In genomic region chr7:67549073-67549561, GRCm38 (mm10) we compare ENCODE assay signal across 8 mouse cellular contexts.
A peak's percentile ranks its signal among the peaks of the same experiment; 100 is the strongest.
DNase-seq lines count a peak whose midpoint lies in the region; ATAC-seq and TF ChIP-seq lines count a peak whose summit lies in the region.

No protein-coding gene starts in this region.

- H3K79me3 ChIP-seq in C2C12 (ENCODE audit: low read depth): no peaks in the 10 kb centered on the region

- H3K9me3 ChIP-seq in forebrain, embryonic 12.5 days: no peaks in the 10 kb centered on the region
- no peaks in the 10 kb centered on the region for H3K9me3 ChIP-seq in heart, embryonic 15.5 days (replicated peaks)
- H3K9me3 ChIP-seq in liver, postnatal 0 days (ENCODE audit: low read length): no peaks in the 10 kb centered on the region
- H3K9me3 ChIP-seq in neural tube, embryonic 14.5 days (ENCODE audit: control insufficient read depth, low read length): no peaks in the 10 kb centered on the region

- no peak overlapping the region for H3K9ac ChIP-seq in forebrain, embryonic 12.5 days
- H3K9ac ChIP-seq in heart, embryonic 15.5 days: no peak overlapping the region
- no peak overlapping the region for H3K9ac ChIP-seq in liver, postnatal 0 days (replicated peaks)
- H3K9ac ChIP-seq in neural tube, embryonic 14.5 days (replicated peaks; ENCODE audit: low read depth, low read length): no peak overlapping the region

- no peak overlapping the region for H3K27ac ChIP-seq in forebrain, embryonic 12.5 days
- H3K27ac ChIP-seq in heart, embryonic 15.5 days: peak overlapping the region; percentile 41
- no peak overlapping the region for H3K27ac ChIP-seq in liver, postnatal 0 days (ENCODE audit: low read depth)
- H3K27ac ChIP-seq in neural tube, embryonic 14.5 days (ENCODE audit: low read depth, low read length): no peak overlapping the region

- no peak overlapping the region for H3K4me2 ChIP-seq in forebrain, embryonic 12.5 days
- H3K4me2 ChIP-seq in heart, embryonic 15.5 days: no peak overlapping the region
- no peak overlapping the region for H3K4me2 ChIP-seq in liver, postnatal 0 days (ENCODE audit: low read depth, low read length)
- H3K4me2 ChIP-seq in neural tube, embryonic 14.5 days (ENCODE audit: low read depth, low read length): no peak overlapping the region

- no peaks in the 10 kb centered on the region for H3K27me3 ChIP-seq in C2C12 (ENCODE audit: control insufficient read depth, insufficient read depth, insufficient read length)
- H3K27me3 ChIP-seq in forebrain, embryonic 12.5 days: no peaks in the 10 kb centered on the region
- H3K27me3 ChIP-seq in heart, embryonic 15.5 days: no peaks in the 10 kb centered on the region
- H3K27me3 ChIP-seq in liver, postnatal 0 days (ENCODE audit: insufficient read depth, low read length): no peaks in the 10 kb centered on the region
- H3K27me3 ChIP-seq in neural tube, embryonic 14.5 days (ENCODE audit: control insufficient read depth, insufficient read depth, low read length): no peaks in the 10 kb centered on the region

- H3K4me1 ChIP-seq in forebrain, embryonic 12.5 days: no peaks in the 10 kb centered on the region; the same call in 1 of the 2 replicates
- peaks cover 23% of the 10 kb centered on the region for H3K4me1 ChIP-seq in heart, embryonic 15.5 days (replicated peaks)
- no peaks in the 10 kb centered on the region for H3K4me1 ChIP-seq in liver, postnatal 0 days (ENCODE audit: insufficient read depth)
- no peaks in the 10 kb centered on the region for H3K4me1 ChIP-seq in neural tube, embryonic 14.5 days (ENCODE audit: control insufficient read depth, insufficient read depth, low read length)

- no peak overlapping the region for H3K4me3 ChIP-seq in C2C12 (ENCODE audit: insufficient read depth, poor library complexity, severe bottlenecking)
- H3K4me3 ChIP-seq in forebrain, embryonic 12.5 days (replicated peaks): no peak overlapping the region
- no peak overlapping the region for H3K4me3 ChIP-seq in heart, embryonic 15.5 days
- no peak overlapping the region for H3K4me3 ChIP-seq in liver, postnatal 0 days (ENCODE audit: low read depth, low read length)
- H3K4me3 ChIP-seq in neural tube, embryonic 14.5 days (ENCODE audit: low read depth, low read length): no peak overlapping the region

- TF ChIP-seq EP300 in liver, postnatal 0 days (IDR thresholded peaks at IDR 0.05; ENCODE audit: low read depth): no peak

- H3K36me3 ChIP-seq in C2C12 (ENCODE audit: control insufficient read depth, insufficient read depth): no peaks in the 10 kb centered on the region
- no peaks in the 10 kb centered on the region for H3K36me3 ChIP-seq in forebrain, embryonic 12.5 days (replicated peaks)
- H3K36me3 ChIP-seq in heart, embryonic 15.5 days: no peaks in the 10 kb centered on the region
- H3K36me3 ChIP-seq in liver, postnatal 0 days (replicated peaks; ENCODE audit: insufficient read depth, low read length): no peaks in the 10 kb centered on the region
- no peaks in the 10 kb centered on the region for H3K36me3 ChIP-seq in neural tube, embryonic 14.5 days (ENCODE audit: control insufficient read depth, insufficient read depth, low read length)

- peak; percentile 67; the same call in 1 of the 2 replicates for ATAC-seq in forebrain, embryonic 12.5 days (ENCODE audit: low FRiP score)
- ATAC-seq in heart, embryonic 15.5 days (replicated peaks; ENCODE audit: insufficient number of reproducible peaks, insufficient read depth, low FRiP score, low read depth): peak; percentile 83
- ATAC-seq in liver, postnatal 0 days: peak; percentile 44; the same call in 1 of the 2 replicates
- ATAC-seq in neural tube, embryonic 14.5 days (ENCODE audit: low read depth): peak; percentile 91

- no peak for TF ChIP-seq POLR2A in brain, embryonic 14.5 days (IDR thresholded peaks at IDR 0.05; ENCODE audit: borderline replicate concordance, extremely low read depth, insufficient read depth, insufficient read length, poor library complexity, severe bottlenecking)

- DNase-seq in brain, embryonic 14.5 days (ENCODE audit: low read depth): peak; percentile 95
- DNase-seq in kidney, postnatal 14 days: peak; percentile 90
- DNase-seq in liver, postnatal 0 days: peak; percentile 47
- DNase-seq in testis, postnatal 14 days (ENCODE audit: low spot score): peak; percentile 77

- 30% methylated on average over 6 of the region's 6 CpGs for WGBS in forebrain, embryonic 12.5 days
- WGBS in heart, embryonic 15.5 days: 14% methylated on average over 6 of the region's 6 CpGs
- WGBS in liver, postnatal 0 days (ENCODE audit: insufficient replicate concordance): 28% methylated on average over 6 of the region's 6 CpGs
- WGBS in neural tube, embryonic 14.5 days: 17% methylated on average over 6 of the region's 6 CpGs

- peak; percentile 35 for TF ChIP-seq CTCF in C2C12 (IDR thresholded peaks at IDR 0.05; ENCODE audit: control insufficient read depth, insufficient read depth, insufficient read length)
- TF ChIP-seq CTCF in brain, embryonic 14.5 days (IDR thresholded peaks at IDR 0.05; ENCODE audit: borderline replicate concordance, extremely low read depth, insufficient read depth, insufficient read length): peak; percentile 77
- TF ChIP-seq CTCF in liver, postnatal 0 days (IDR thresholded peaks at IDR 0.05; ENCODE audit: low read depth): peak; percentile 67

- H3ac ChIP-seq in C2C12 (ENCODE audit: control insufficient read depth, insufficient read length, low read depth): peak overlapping the region; percentile 9

- H3K79me2 ChIP-seq in C2C12 (ENCODE audit: control insufficient read depth, insufficient read depth): no peaks in the 10 kb centered on the region

TF ChIP-seq in C2C12, 6 proteins besides CTCF, POLR2A, EP300 and RAD21:
- peak; percentile 74 for TF ChIP-seq MYOD1 (IDR thresholded peaks at IDR 0.05; ENCODE audit: control insufficient read depth, insufficient read length, low read depth)
- TF ChIP-seq CEBPB (IDR thresholded peaks at IDR 0.05; ENCODE audit: low read depth): no peak
TF ChIP-seq in C2C12: peak in this region for 1.
